Mouse (Mus musculus): ENCODE measurements at regions not wholly inside any gene's neighbourhood (a gene's known extent, or its start where the extent isn't known, plus 50 kb on each side); places are given as distances from the start of the nearest gene placed in this dataset.

- ATAC-seq: no peak
Measured at GRCm38 (mm10) chr6:112152535-112153364, 120.8 kb upstream of the Lmcd1 start.

GRCm38 (mm10) chr6:112167487-112167886, 106.1 kb upstream of the Lmcd1 start:
- no peak for ATAC-seq

GRCm38 (mm10) chr6:112176344-112176743, 97.2 kb upstream of the Lmcd1 start:
- no peak for ATAC-seq

GRCm38 (mm10) chr6:112187636-112188035, 85.9 kb upstream of the Lmcd1 start:
- no peak for ATAC-seq

- no peak for ATAC-seq
Measured at GRCm38 (mm10) chr6:112191032-112191431, 82.5 kb upstream of the Lmcd1 start.

- peak; percentile 58 for ATAC-seq
Measured at GRCm38 (mm10) chr6:112197445-112197844, 76.1 kb upstream of the Lmcd1 start.

- no peak for ATAC-seq
Measured at GRCm38 (mm10) chr6:112199241-112199640, 74.3 kb upstream of the Lmcd1 start.

GRCm38 (mm10) chr6:112202120-112202519, 71.4 kb upstream of the Lmcd1 start:
- no peak for ATAC-seq

- no peak for ATAC-seq
Measured at GRCm38 (mm10) chr6:112203321-112203720, 70.2 kb upstream of the Lmcd1 start.

- no peak for ATAC-seq
Measured at GRCm38 (mm10) chr6:112204956-112205355, 68.6 kb upstream of the Lmcd1 start.

GRCm38 (mm10) chr6:112205420-112205995, 68.0 kb upstream of the Lmcd1 start:
- no peak for ATAC-seq

GRCm38 (mm10) chr6:112207229-112207628, 66.3 kb upstream of the Lmcd1 start:
- peak; percentile 70 for ATAC-seq

GRCm38 (mm10) chr6:112210238-112210950, 63.2 kb upstream of the Lmcd1 start:
- no peak for ATAC-seq

- no peak for ATAC-seq
Measured at GRCm38 (mm10) chr6:112216868-112217267, 56.7 kb upstream of the Lmcd1 start.

- ATAC-seq: no peak
Measured at GRCm38 (mm10) chr6:112218248-112218647, 55.3 kb upstream of the Lmcd1 start.

- no peak for ATAC-seq
Measured at GRCm38 (mm10) chr6:112219641-112220040, 53.9 kb upstream of the Lmcd1 start.

- ATAC-seq: no peak
Measured at GRCm38 (mm10) chr6:112220149-112220548, 53.4 kb upstream of the Lmcd1 start.

GRCm38 (mm10) chr6:112221373-112221772, 52.2 kb upstream of the Lmcd1 start:
- ATAC-seq: no peak

GRCm38 (mm10) chr6:112223325-112223724, 50.2 kb upstream of the Lmcd1 start:
- ATAC-seq: no peak
